Mouse (Mus musculus) limb, embryonic 14.5 days (tissue): ENCODE measurements around the gene Vtcn1. TPM values are rescaled to one million over a fixed set of nuclear protein-coding genes. Genes with fewer than 3 reads are reported as not detected.

ENCODE experiments used
- ATAC-seq: fragments of 200-750 bp; cut with Nextera tagmentation; 2 replicates; pipeline ENCODE4 v1.8.0; 2017; ENCODE audit warnings: low read depth, moderate number of reproducible peaks, moderate TSS enrichment; ENCODE audit not compliant: low FRiP score
- DNase-seq: peaks from one replicate; pipeline ENCODE4 v3.0.0-alpha.2; 2015; ENCODE audit warnings: low spot score
- H3K27ac ChIP-seq: fragments of 300-500 bp; sonication (generic); replicated peaks from 2 replicates; pipeline ENCODE4 v1.5.1; 2014; ENCODE audit warnings: low read depth, mild to moderate bottlenecking, low read length, moderate library complexity, mixed read lengths
- H3K27me3 ChIP-seq: fragments of 300-500 bp; sonication (generic); 2 replicates; pipeline ENCODE4 v1.6.1; 2014; ENCODE audit warnings: low read length, mixed read lengths; ENCODE audit not compliant: control insufficient read depth, insufficient read depth
- H3K36me3 ChIP-seq: fragments of 300-500 bp; sonication (generic); 2 replicates; pipeline ENCODE4 v1.6.1; 2014; ENCODE audit warnings: mild to moderate bottlenecking, low read length, moderate library complexity, mixed read lengths; ENCODE audit not compliant: control insufficient read depth, insufficient read depth
- H3K4me1 ChIP-seq: fragments of 300-500 bp; sonication (generic); 2 replicates; pipeline ENCODE4 v1.6.1; 2014; ENCODE audit warnings: antibody characterized with exemption, low read length, mixed read lengths; ENCODE audit not compliant: control insufficient read depth, insufficient read depth
- H3K4me2 ChIP-seq: fragments of 300-500 bp; sonication (generic); replicated peaks from 2 replicates; pipeline ENCODE4 v1.6.1; 2014; ENCODE audit warnings: low read depth, mild to moderate bottlenecking, low read length, moderate library complexity; ENCODE audit not compliant: severe bottlenecking
- H3K4me3 ChIP-seq: fragments of 300-500 bp; sonication (generic); replicated peaks from 2 replicates; pipeline ENCODE4 v1.5.1; 2014; ENCODE audit warnings: low read length
- H3K9ac ChIP-seq: fragments of 300-500 bp; sonication (generic); 2 replicates; pipeline ENCODE4 v1.6.1; 2014; ENCODE audit warnings: mild to moderate bottlenecking, low read depth, low read length, moderate library complexity; ENCODE audit not compliant: severe bottlenecking
- H3K9me3 ChIP-seq: fragments of 300-500 bp; sonication (generic); 2 replicates; pipeline ENCODE4 v1.6.1; 2016; ENCODE audit warnings: low read length; ENCODE audit not compliant: control insufficient read depth
- POLR2A ChIP-seq: fragments of 200-500 bp; IDR thresholded peaks from 2 replicates; pipeline ENCODE4 v1.8.0; 2012; ENCODE audit warnings: inconsistent platforms, mild to moderate bottlenecking, moderate library complexity, borderline replicate concordance; ENCODE audit not compliant: insufficient read depth, insufficient read length; ENCODE audit errors: extremely low read depth
- WGBS: fragments of 180-500 bp; shearing (Covaris S2); extraction: QIAGEN DNeasy Blood & Tissue Kit; methylation state at CpG from one replicate; pipeline ENCODE4 v1.1.7; 2014; 5-methylcytosine and 5-hydroxymethylcytosine counted together
- polyA plus RNA-seq, 2 experiments: library from polyadenylated mRNA; depleted of rRNA in 1 of 2; stranded (reverse) in 1 of 2; unstranded in 1 of 2; fragments of >200 nt; fragmentation: Nextera tagmentation in 1 of 2; extraction: Ambion mirVana in 1 of 2; gene quantifications; 2 replicates each; pipeline versions ENCODE4 v1.2.1 to v1.2.3; 2012 to 2014

Vtcn1 gene
- polyA plus RNA-seq, 2 experiments, result 0.34 to 0.47 TPM

DNA sequence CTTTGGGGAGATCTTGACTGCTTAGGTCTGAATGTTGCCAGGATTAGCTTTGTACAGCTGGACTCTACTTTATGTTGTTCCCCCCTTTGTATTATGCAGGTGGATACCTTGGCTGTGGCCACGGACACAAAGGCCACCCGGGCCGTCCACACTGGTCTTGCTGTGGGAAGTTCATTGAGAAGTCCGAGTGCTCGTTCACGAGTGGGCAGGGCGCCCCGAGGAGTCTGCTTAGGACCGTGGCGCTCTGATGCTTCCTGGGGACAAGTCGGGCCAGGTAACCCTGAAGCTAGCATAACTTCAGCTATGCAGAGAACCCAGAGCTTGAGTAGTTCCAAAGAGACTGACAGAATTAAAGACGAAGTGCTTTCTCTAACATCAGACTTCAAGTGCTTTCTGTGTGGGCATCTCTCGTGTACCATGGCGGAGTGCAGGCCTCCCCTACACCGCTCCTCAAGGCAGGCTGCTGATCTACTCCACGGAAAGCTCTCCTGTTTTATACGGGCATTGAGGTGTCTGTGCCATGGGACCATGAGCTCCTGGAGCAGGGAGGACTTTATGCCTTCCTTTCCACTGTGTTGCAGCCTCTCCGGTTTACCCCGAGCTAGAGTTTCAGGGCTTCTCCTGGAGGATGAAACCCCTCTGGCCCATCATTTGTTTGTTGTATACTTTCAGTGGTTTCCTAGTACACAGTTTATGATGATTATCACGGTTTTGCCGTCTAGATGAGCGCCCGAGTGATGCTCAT, 106.2 kb downstream of the Vtcn1 start:
- DNase-seq (no peak), ATAC-seq (no peak)
- Histone ChIP-seq H3K27me3 (no peaks in the 10 kb centered on the region), H3K9me3 (no peaks in the 10 kb centered on the region), H3K9ac (no peak overlapping the region), H3K4me2 (no peak overlapping the region), H3K36me3 (peaks cover 52% of the 10 kb centered on the region), H3K4me3 (no peak overlapping the region), H3K4me1 (no peaks in the 10 kb centered on the region), H3K27ac (no peak overlapping the region)
- no peak for TF ChIP-seq POLR2A
- 92% methylated on average over 23 of the region's 23 CpGs for WGBS

GRCm38 (mm10) chr3:100932077-100932944, 107.1 kb downstream of the Vtcn1 start:
- no peaks in the 10 kb centered on the region for H3K27me3 ChIP-seq

DNA sequence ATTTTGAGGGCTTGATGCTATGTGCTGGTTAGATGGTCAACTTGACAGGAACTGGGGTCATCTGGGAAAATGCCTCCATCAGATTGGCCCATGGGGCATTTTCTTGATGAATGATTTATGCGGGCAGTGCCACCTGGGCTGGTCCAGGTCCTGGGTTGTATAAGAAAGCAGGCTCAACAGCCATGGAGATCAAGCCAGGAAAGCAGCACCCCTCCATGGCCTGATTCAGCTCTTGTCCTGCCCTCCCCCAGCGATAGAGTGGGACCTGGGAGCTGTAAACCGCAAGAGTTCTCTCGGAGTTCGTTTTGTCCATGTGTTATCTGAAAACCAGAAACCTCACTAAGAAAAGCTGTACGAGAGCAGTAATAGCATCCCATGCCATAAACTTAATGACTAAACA, 110.3 kb downstream of the Vtcn1 start:
- Histone ChIP-seq H3K36me3 (peaks cover 51% of the 10 kb centered on the region), H3K4me2 (no peak overlapping the region), H3K4me3 (no peak overlapping the region), H3K4me1 (no peaks in the 10 kb centered on the region), H3K27me3 (no peaks in the 10 kb centered on the region), H3K27ac (no peak overlapping the region), H3K9ac (no peak overlapping the region), H3K9me3 (no peaks in the 10 kb centered on the region)
- WGBS, result 57% methylated on average over 6 of the region's 6 CpGs
- ATAC-seq (no peak), DNase-seq (no peak)
- no peak for TF ChIP-seq POLR2A

More at GRCm38 (mm10) chr3:100932077-100932944, 107.1 kb downstream of the Vtcn1 start:
- ATAC-seq (no peak), DNase-seq (no peak)
- no peak overlapping the region for H3K4me2 ChIP-seq
- no peak overlapping the region for H3K4me3 ChIP-seq
- peaks cover 52% of the 10 kb centered on the region for H3K36me3 ChIP-seq
- no peaks in the 10 kb centered on the region for H3K9me3 ChIP-seq
- H3K27ac ChIP-seq, result no peak overlapping the region
- WGBS, result 74% methylated on average over 11 of the region's 11 CpGs
- no peaks in the 10 kb centered on the region for H3K4me1 ChIP-seq
- H3K9ac ChIP-seq, result no peak overlapping the region
- TF ChIP-seq POLR2A, result no peak

- peaks cover 52% of the 10 kb centered on the region for H3K36me3 ChIP-seq
- DNase-seq, result no peak
- no peak overlapping the region for H3K9ac ChIP-seq
- H3K4me2 ChIP-seq, result no peak overlapping the region
- H3K4me3 ChIP-seq, result no peak overlapping the region
- no peak for ATAC-seq
- H3K9me3 ChIP-seq, result no peaks in the 10 kb centered on the region
- H3K27me3 ChIP-seq, result no peaks in the 10 kb centered on the region
- WGBS, result 95% methylated on average over 6 of the region's 6 CpGs
- H3K27ac ChIP-seq, result no peak overlapping the region
- TF ChIP-seq POLR2A, result no peak
- H3K4me1 ChIP-seq, result no peaks in the 10 kb centered on the region
Measured at GRCm38 (mm10) chr3:100936201-100936600, 110.9 kb downstream of the Vtcn1 start.

- Histone ChIP-seq H3K4me2 (no peak overlapping the region), H3K27me3 (no peaks in the 10 kb centered on the region), H3K9ac (no peak overlapping the region), H3K9me3 (no peaks in the 10 kb centered on the region), H3K4me1 (no peaks in the 10 kb centered on the region), H3K27ac (no peak overlapping the region), H3K36me3 (peaks cover 56% of the 10 kb centered on the region), H3K4me3 (no peak overlapping the region)
- WGBS, result 93% methylated on average over 4 of the region's 4 CpGs
- no peak for TF ChIP-seq POLR2A
- DNase-seq, result no peak
- no peak for ATAC-seq
Measured at GRCm38 (mm10) chr3:100938211-100938610, 113.0 kb downstream of the Vtcn1 start.
